ENCODE assay signal across 22 mouse cellular contexts in the genomic region with DNA sequence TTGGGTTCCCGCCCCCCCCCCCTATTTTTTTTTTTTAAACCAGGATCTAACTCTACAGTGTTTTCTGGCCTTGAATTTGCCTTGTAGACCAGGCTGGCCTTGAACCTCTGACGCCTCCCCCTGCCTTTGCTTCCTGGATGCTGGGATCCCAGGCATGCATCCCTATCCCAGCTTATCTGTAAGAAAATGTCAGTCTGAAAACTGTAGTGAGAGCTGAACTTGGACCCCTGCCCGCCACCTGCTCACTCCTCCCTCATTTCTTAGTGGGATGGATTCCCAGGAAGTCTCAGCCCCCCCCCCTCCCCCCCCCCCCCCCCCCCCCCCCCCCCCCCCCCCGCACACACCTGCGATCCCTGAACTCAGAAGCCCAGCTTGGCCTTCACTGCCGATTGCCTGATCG. TPM values are rescaled to one million over a fixed set of nuclear protein-coding genes. Genes with fewer than 3 reads are reported as not detected.
DNase-seq lines count a peak whose midpoint lies in the region; ATAC-seq and TF ChIP-seq lines count a peak whose summit lies in the region.
"Had no signal": no experiment of that assay in that cellular context is flagged by ENCODE, and none has a peak within 500 bp of the region (broad histone marks: within the 10 kb centered on the region; RNA-seq: fewer than 3 reads in every experiment).

No protein-coding gene starts in this region.

- TF ChIP-seq CTCF in intestine, postnatal 0 days (IDR thresholded peaks at IDR 0.05; ENCODE audit: low read depth) = no peak
- TF ChIP-seq CTCF in gastrocnemius, adult 2 months (IDR thresholded peaks at IDR 0.05) = no peak

- H3K4me1 ChIP-seq in heart, embryonic 15.5 days (replicated peaks) = peaks cover 21% of the 10 kb centered on the region
- peaks cover 26% of the 10 kb centered on the region for H3K4me1 ChIP-seq in limb, embryonic 13.5 days
- H3K4me1 ChIP-seq in limb, embryonic 10.5 days = peaks cover 24% of the 10 kb centered on the region
- H3K4me1 ChIP-seq in intestine, postnatal 0 days (replicated peaks; ENCODE audit: control insufficient read depth, insufficient read depth, low read length) = 0 out of 2 replicates have a peak, but pooled peaks cover 3% of the 10 kb centered on the region

- ATAC-seq in heart, embryonic 15.5 days (replicated peaks; ENCODE audit: insufficient number of reproducible peaks, insufficient read depth, low FRiP score, low read depth) = no peak
- ATAC-seq in limb, embryonic 13.5 days (ENCODE audit: low FRiP score, low read depth) = no peak
- no peak for ATAC-seq in intestine, postnatal 0 days
- ATAC-seq: forebrain, embryonic 15.5 days had no signal

- no peak overlapping the region for H3K4me3 ChIP-seq in heart, embryonic 15.5 days
- no peak overlapping the region for H3K4me3 ChIP-seq in limb, embryonic 13.5 days
- H3K4me3 ChIP-seq in limb, embryonic 10.5 days = no peak overlapping the region
- peak overlapping the region; percentile 8; the same call in 1 of the 2 replicates for H3K4me3 ChIP-seq in intestine, postnatal 0 days (ENCODE audit: low read depth, low read length)
- no peak overlapping the region for H3K4me3 ChIP-seq in gastrocnemius, adult 2 months
- H3K4me3 ChIP-seq: forebrain, embryonic 15.5 days; heart, adult 2 months; hindbrain, embryonic 13.5 days; limb, embryonic 15.5 days; liver, embryonic 15.5 days; midbrain, embryonic 12.5 days had no signal

- H3K9me3 ChIP-seq in heart, embryonic 15.5 days (replicated peaks) = 0 out of 2 replicates have a peak, but pooled peaks cover 5% of the 10 kb centered on the region
- no peaks in the 10 kb centered on the region for H3K9me3 ChIP-seq in limb, embryonic 13.5 days
- no peaks in the 10 kb centered on the region for H3K9me3 ChIP-seq in limb, embryonic 10.5 days (replicated peaks)
- H3K9me3 ChIP-seq in intestine, postnatal 0 days (ENCODE audit: control insufficient read depth) = no peaks in the 10 kb centered on the region
- H3K9me3 ChIP-seq: forebrain, embryonic 15.5 days; limb, embryonic 15.5 days; liver, embryonic 15.5 days; midbrain, embryonic 12.5 days had no signal

- H3K36me3 ChIP-seq in heart, embryonic 15.5 days = no peaks in the 10 kb centered on the region
- H3K36me3 ChIP-seq in limb, embryonic 13.5 days = no peaks in the 10 kb centered on the region
- H3K36me3 ChIP-seq in limb, embryonic 10.5 days = no peaks in the 10 kb centered on the region
- H3K36me3 ChIP-seq in intestine, postnatal 0 days (ENCODE audit: control insufficient read depth, insufficient read depth) = no peaks in the 10 kb centered on the region; the same call in 1 of the 2 replicates
- H3K36me3 ChIP-seq: forebrain, embryonic 15.5 days; hindbrain, embryonic 13.5 days; limb, embryonic 15.5 days; liver, embryonic 15.5 days; midbrain, embryonic 12.5 days had no signal

- no peak for DNase-seq in heart, postnatal 14 days
- DNase-seq in limb, embryonic 10.5 days (ENCODE audit: low spot score) = no peak
- peak; percentile 4 for DNase-seq in ES-CJ7 (ENCODE audit: low read depth, low spot score)
- no peak for DNase-seq in gastrocnemius, adult 2 months
- DNase-seq: adrenal gland, postnatal 10 days; cerebellum, adult 18-20 months; cerebellum, postnatal 36 days; gastrocnemius, postnatal 14 days; heart, adult 2 months; right cerebral cortex, postnatal 14 days; thymus, postnatal 14 days had no signal

- H3K4me2 ChIP-seq in heart, embryonic 15.5 days = peak overlapping the region; percentile 47; the same call in 1 of the 2 replicates
- H3K4me2 ChIP-seq in limb, embryonic 13.5 days (replicated peaks) = peak overlapping the region; percentile 42; the same call in 1 of the 2 replicates
- H3K4me2 ChIP-seq in intestine, postnatal 0 days (replicated peaks; ENCODE audit: low read depth) = peak overlapping the region; percentile 50; the same call in 1 of the 2 replicates
- H3K4me2 ChIP-seq: forebrain, embryonic 15.5 days; hindbrain, embryonic 13.5 days; limb, embryonic 15.5 days; midbrain, embryonic 12.5 days had no signal

- H3K27ac ChIP-seq in heart, embryonic 15.5 days = no peak overlapping the region
- H3K27ac ChIP-seq in limb, embryonic 13.5 days = no peak overlapping the region
- no peak overlapping the region for H3K27ac ChIP-seq in limb, embryonic 10.5 days
- H3K27ac ChIP-seq in intestine, postnatal 0 days (ENCODE audit: low read depth, low read length) = no peak overlapping the region
- H3K27ac ChIP-seq in gastrocnemius, adult 2 months = no peak overlapping the region
- H3K27ac ChIP-seq: forebrain, embryonic 15.5 days; heart, adult 2 months; hindbrain, embryonic 13.5 days; limb, embryonic 15.5 days; liver, embryonic 15.5 days; midbrain, embryonic 12.5 days had no signal

- peaks cover 49% of the 10 kb centered on the region for H3K27me3 ChIP-seq in heart, embryonic 15.5 days
- peaks cover 52% of the 10 kb centered on the region for H3K27me3 ChIP-seq in limb, embryonic 13.5 days
- H3K27me3 ChIP-seq in limb, embryonic 10.5 days (ENCODE audit: low read depth, poor library complexity, severe bottlenecking) = peaks cover 46% of the 10 kb centered on the region
- H3K27me3 ChIP-seq in intestine, postnatal 0 days (replicated peaks; ENCODE audit: control insufficient read depth, insufficient read depth, low read length) = peaks cover 13% of the 10 kb centered on the region

- no peak overlapping the region for H3K9ac ChIP-seq in heart, embryonic 15.5 days
- no peak overlapping the region for H3K9ac ChIP-seq in limb, embryonic 13.5 days
- H3K9ac ChIP-seq in intestine, postnatal 0 days (ENCODE audit: low read depth, low read length) = no peak overlapping the region
- H3K9ac ChIP-seq: forebrain, embryonic 15.5 days; hindbrain, embryonic 13.5 days; limb, embryonic 15.5 days; liver, embryonic 15.5 days; midbrain, embryonic 12.5 days had no signal

- 70% methylated on average over 5 of the region's 7 CpGs for WGBS in heart, embryonic 15.5 days
- 81% methylated on average over 4 of the region's 7 CpGs for WGBS in limb, embryonic 13.5 days
- WGBS in limb, embryonic 10.5 days = 79% methylated on average over 6 of the region's 7 CpGs
- 69% methylated on average over 6 of the region's 7 CpGs for WGBS in intestine, postnatal 0 days

- intact Hi-C loops in heart, postnatal 14 days (cut with DNase I) = loop anchor here (10.0 kb wide), 1 partner anchor 98 kb away; no protein-coding TSS in a partner anchor
- intact Hi-C loops in gastrocnemius, adult 2 months (cut with DNase I) = loop anchor here (10.0 kb wide), 2 partner anchors 78 to 168 kb away; no protein-coding TSS in a partner anchor

RNA-seq across cellular contexts. Expression of a gene that starts 3.4 kb away (rescaled TPM):
- polyA plus RNA-seq in heart, embryonic 15.5 days (2015; fragmentation: Nextera tagmentation; extraction: Ambion mirVana) = 1.1 and 1.7 TPM in 2 replicates
- total RNA-seq in heart, postnatal 14 days (2021) = 1 to 10 TPM; 2.7 to 3.4 TPM
- polyA plus RNA-seq in limb, embryonic 13.5 days (2015; fragmentation: Nextera tagmentation; extraction: Ambion mirVana) = 2.4 and 3.2 TPM in 2 replicates
- polyA plus RNA-seq in limb, embryonic 10.5 days (2016; fragmentation: Nextera tagmentation; extraction: Ambion mirVana) = 0.60 and 0.93 TPM in 2 replicates
- polyA plus RNA-seq in intestine, postnatal 0 days (2015; fragmentation: Nextera tagmentation; extraction: Ambion mirVana) = 5.9 and 7.6 TPM in 2 replicates
- 1 to 10 TPM; 1.8 to 2.3 TPM for total RNA-seq in gastrocnemius, adult 2 months (2021)

RNA-seq across cellular contexts. Expression of a gene that starts 25.3 kb away (rescaled TPM):
- polyA plus RNA-seq in heart, embryonic 15.5 days (2015; fragmentation: Nextera tagmentation; extraction: Ambion mirVana) = 8.3 and 9.9 TPM in 2 replicates
- 10 to 100 TPM; 17.6 to 17.8 TPM for total RNA-seq in heart, postnatal 14 days (2021)
- polyA plus RNA-seq in limb, embryonic 13.5 days (2015; fragmentation: Nextera tagmentation; extraction: Ambion mirVana) = 9.9 and 10.7 TPM in 2 replicates
- polyA plus RNA-seq in limb, embryonic 10.5 days (2016; fragmentation: Nextera tagmentation; extraction: Ambion mirVana) = 3.4 and 5.3 TPM in 2 replicates
- 17.2 and 21.2 TPM in 2 replicates for polyA plus RNA-seq in intestine, postnatal 0 days (2015; fragmentation: Nextera tagmentation; extraction: Ambion mirVana)
- total RNA-seq in gastrocnemius, adult 2 months (2021) = 10 to 100 TPM; 28.6 to 48.7 TPM

RNA-seq across cellular contexts. Expression of a gene that starts 58.5 kb away (rescaled TPM):
- polyA plus RNA-seq in heart, embryonic 15.5 days (2015; fragmentation: Nextera tagmentation; extraction: Ambion mirVana) = not detected in 2 replicates
- 1 to 10 TPM; 1.3 TPM for total RNA-seq in heart, postnatal 14 days (2021)
- not detected in 2 replicates for polyA plus RNA-seq in limb, embryonic 13.5 days (2015; fragmentation: Nextera tagmentation; extraction: Ambion mirVana)
- polyA plus RNA-seq in limb, embryonic 10.5 days (2016; fragmentation: Nextera tagmentation; extraction: Ambion mirVana) = not detected in 2 replicates
- polyA plus RNA-seq in intestine, postnatal 0 days (2015; fragmentation: Nextera tagmentation; extraction: Ambion mirVana) = 0.16 TPM in 1 of 2 replicates, not detected in the other
- total RNA-seq in gastrocnemius, adult 2 months (2021) = 1 to 10 TPM; 1.3 to 1.5 TPM
- total RNA-seq: CH12.LX; megakaryocyte, adult 5-6 weeks; neutrophil, adult 5-6 weeks had no signal
- polyA plus RNA-seq: forebrain, embryonic 15.5 days; heart, adult 2 months; hindbrain, embryonic 13.5 days; limb, embryonic 15.5 days; liver, embryonic 15.5 days; midbrain, embryonic 12.5 days had no signal
